Comparison of ENCODE assay signal across 8 mouse cellular contexts in the genomic region with DNA sequence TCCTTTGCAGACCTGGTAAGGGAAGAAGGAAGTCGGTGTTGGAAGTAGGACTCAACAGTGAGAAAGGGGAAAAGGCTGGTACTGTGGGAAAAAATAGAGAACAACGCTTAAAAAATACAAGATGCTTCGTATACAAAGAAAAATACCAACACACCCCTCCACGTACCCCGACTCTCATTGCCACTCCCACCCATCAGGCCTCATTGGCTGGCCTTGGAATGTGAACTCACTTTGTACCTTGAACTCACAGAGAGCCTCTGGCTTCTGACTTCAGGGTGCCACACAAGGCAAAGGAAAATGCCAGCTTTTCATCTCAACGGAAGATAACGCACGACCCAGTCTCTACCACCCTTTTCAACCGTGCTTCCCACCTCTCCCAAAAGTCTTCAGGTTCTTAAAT. TPM values are rescaled to one million over a fixed set of nuclear protein-coding genes. Genes with fewer than 3 reads are reported as not detected.
DNase-seq lines count a peak whose midpoint lies in the region; ATAC-seq and TF ChIP-seq lines count a peak whose summit lies in the region.

No protein-coding gene starts in this region.

- no peak overlapping the region; the same call in 1 of the 2 replicates for H3K9ac ChIP-seq in neural tube, embryonic 11.5 days (ENCODE audit: low read length)
- peak overlapping the region; percentile 82 for H3K9ac ChIP-seq in forebrain, embryonic 12.5 days

- 29% methylated on average over 9 of the region's 9 CpGs for WGBS in neural tube, embryonic 11.5 days
- 22% methylated on average over 9 of the region's 9 CpGs for WGBS in forebrain, embryonic 12.5 days
- WGBS in olfactory bulb, adult 2 months = 24% methylated on average over 9 of the region's 9 CpGs

- no peak for TF ChIP-seq POLR2A in olfactory bulb, adult 2 months (IDR thresholded peaks at IDR 0.05; ENCODE audit: insufficient read depth, low read depth, low read length)

- peak overlapping the region; percentile 76 for H3K4me3 ChIP-seq in neural tube, embryonic 11.5 days (ENCODE audit: low read depth, low read length)
- H3K4me3 ChIP-seq in forebrain, embryonic 12.5 days (replicated peaks) = peak overlapping the region; percentile 72
- peak overlapping the region; percentile 70; the same call in 1 of the 2 replicates for H3K4me3 ChIP-seq in olfactory bulb, adult 2 months (ENCODE audit: insufficient read depth, low read depth, low read length)

- no peaks in the 10 kb centered on the region for H3K36me3 ChIP-seq in neural tube, embryonic 11.5 days (ENCODE audit: control insufficient read depth, insufficient read depth, low read length)
- H3K36me3 ChIP-seq in forebrain, embryonic 12.5 days (replicated peaks) = peaks cover 24% of the 10 kb centered on the region

- no peaks in the 10 kb centered on the region for H3K9me3 ChIP-seq in neural tube, embryonic 11.5 days (ENCODE audit: control insufficient read depth, low read length)
- H3K9me3 ChIP-seq in forebrain, embryonic 12.5 days = no peaks in the 10 kb centered on the region

- H3K4me2 ChIP-seq in neural tube, embryonic 11.5 days (ENCODE audit: low read depth) = peak overlapping the region; percentile 91
- H3K4me2 ChIP-seq in forebrain, embryonic 12.5 days = peak overlapping the region; percentile 87

- no peak for TF ChIP-seq CTCF in olfactory bulb, adult 2 months (IDR thresholded peaks at IDR 0.05; ENCODE audit: insufficient read depth, low read depth, low read length)

- peaks cover 13% of the 10 kb centered on the region for H3K4me1 ChIP-seq in neural tube, embryonic 11.5 days (ENCODE audit: control insufficient read depth, insufficient read depth, low read length)
- H3K4me1 ChIP-seq in forebrain, embryonic 12.5 days = peaks cover 28% of the 10 kb centered on the region
- H3K4me1 ChIP-seq in olfactory bulb, adult 2 months (ENCODE audit: control insufficient read depth, insufficient read depth, low read length) = peaks cover 9% of the 10 kb centered on the region

- ATAC-seq in neural tube, embryonic 11.5 days (ENCODE audit: insufficient read depth, low FRiP score, low TSS enrichment) = peak; percentile 65; the same call in 1 of the 2 replicates
- ATAC-seq in forebrain, embryonic 12.5 days (ENCODE audit: low FRiP score) = peak; percentile 63; the same call in 1 of the 2 replicates

- no peak for DNase-seq in neural tube, embryonic 11.5 days (ENCODE audit: low spot score)
- DNase-seq in neural tube, embryonic 10.5 days (ENCODE audit: extremely low spot score, low spot score) = no peak
- DNase-seq in kidney, postnatal 25 days = peak; percentile 39 to 64
- DNase-seq in cerebellum, postnatal 14 days = no peak
- DNase-seq in urinary bladder, adult 18-20 months (ENCODE audit: low spot score in 2 of 2) = no peak
- DNase-seq in lung, postnatal 36 days = no peak

- H3K27me3 ChIP-seq in neural tube, embryonic 11.5 days (ENCODE audit: control insufficient read depth, insufficient read depth, low read length) = no peaks in the 10 kb centered on the region
- no peaks in the 10 kb centered on the region for H3K27me3 ChIP-seq in forebrain, embryonic 12.5 days

- H3K27ac ChIP-seq in neural tube, embryonic 11.5 days (ENCODE audit: low read depth, low read length) = no peak overlapping the region
- peak overlapping the region; percentile 74; the same call in 1 of the 2 replicates for H3K27ac ChIP-seq in forebrain, embryonic 12.5 days
- H3K27ac ChIP-seq in olfactory bulb, adult 2 months (ENCODE audit: insufficient read depth, low read depth, low read length) = no peak overlapping the region

RNA-seq across cellular contexts. Expression of a gene that starts 0.3 kb away (rescaled TPM):
- polyA plus RNA-seq in neural tube, embryonic 11.5 days (2014; fragmentation: Nextera tagmentation; extraction: Ambion mirVana) = 47.6 and 48.8 TPM in 2 replicates
- polyA plus RNA-seq in forebrain, embryonic 12.5 days (2016; fragmentation: Nextera tagmentation; extraction: Ambion mirVana) = 56.0 and 58.4 TPM in 2 replicates
- polyA plus RNA-seq in olfactory bulb, adult 2 months (2012; ENCODE audit: insufficient read depth, insufficient read length, low replicate concordance, missing spikeins) = not detected in 2 replicates

RNA-seq across cellular contexts. Expression of a gene that starts 14.1 kb away (rescaled TPM):
- 1.1 and 1.3 TPM in 2 replicates for polyA plus RNA-seq in neural tube, embryonic 11.5 days (2014; fragmentation: Nextera tagmentation; extraction: Ambion mirVana)
- polyA plus RNA-seq in forebrain, embryonic 12.5 days (2016; fragmentation: Nextera tagmentation; extraction: Ambion mirVana) = 1.5 and 2.0 TPM in 2 replicates
- not detected in 2 replicates for polyA plus RNA-seq in olfactory bulb, adult 2 months (2012; ENCODE audit: insufficient read depth, insufficient read length, low replicate concordance, missing spikeins)

RNA-seq across cellular contexts. Expression of a gene that starts 29.8 kb away (rescaled TPM):
- 1.7 and 2.8 TPM in 2 replicates for polyA plus RNA-seq in neural tube, embryonic 11.5 days (2014; fragmentation: Nextera tagmentation; extraction: Ambion mirVana)
- 3.0 and 3.2 TPM in 2 replicates for polyA plus RNA-seq in forebrain, embryonic 12.5 days (2016; fragmentation: Nextera tagmentation; extraction: Ambion mirVana)
- not detected in 2 replicates for polyA plus RNA-seq in olfactory bulb, adult 2 months (2012; ENCODE audit: insufficient read depth, insufficient read length, low replicate concordance, missing spikeins)

RNA-seq across cellular contexts. Expression of a gene that starts 35.3 kb away (rescaled TPM):
- 79.4 and 89.9 TPM in 2 replicates for polyA plus RNA-seq in neural tube, embryonic 11.5 days (2014; fragmentation: Nextera tagmentation; extraction: Ambion mirVana)
- polyA plus RNA-seq in forebrain, embryonic 12.5 days (2016; fragmentation: Nextera tagmentation; extraction: Ambion mirVana) = 58.9 and 61.6 TPM in 2 replicates
- polyA plus RNA-seq in olfactory bulb, adult 2 months (2012; ENCODE audit: insufficient read depth, insufficient read length, low replicate concordance, missing spikeins) = not detected in 2 replicates

RNA-seq across cellular contexts. Expression of a gene that starts 35.3 kb away (rescaled TPM):
- polyA plus RNA-seq in neural tube, embryonic 11.5 days (2014; fragmentation: Nextera tagmentation; extraction: Ambion mirVana) = 105 TPM in 2 replicates
- polyA plus RNA-seq in forebrain, embryonic 12.5 days (2016; fragmentation: Nextera tagmentation; extraction: Ambion mirVana) = 96.2 and 102 TPM in 2 replicates
- polyA plus RNA-seq in olfactory bulb, adult 2 months (2012; ENCODE audit: insufficient read depth, insufficient read length, low replicate concordance, missing spikeins) = not detected in 2 replicates

Comparison
In these comparisons a context has a peak if more than half of its experiments do, and no peak if none do; other contexts are left out.
1. DNase-seq: peak in kidney, postnatal 25 days (2 of 2); none in neural tube, embryonic 11.5 days (single experiment), neural tube, embryonic 10.5 days (single experiment), cerebellum, postnatal 14 days (0 of 2), urinary bladder, adult 18-20 months (0 of 2) and lung, postnatal 36 days (single experiment).
2. RNA of a gene that starts 0.3 kb away (polyA plus RNA-seq): 56.0 to 58.4 TPM in forebrain, embryonic 12.5 days and 47.6 to 48.8 TPM in neural tube, embryonic 11.5 days; not detected in olfactory bulb, adult 2 months; every median in the first group is over 10 times any median in the second.
3. Peak in every context shown above with its lines, with median percentiles within 50 percentile points of each other: H3K4me3 ChIP-seq.